Mouse (Mus musculus) liver, embryonic 18 days (tissue): ENCODE measurements around the gene Olfr689. TPM values are rescaled to one million over a fixed set of nuclear protein-coding genes. Genes with fewer than 3 reads are reported as not detected.

Experiments
- polyA plus RNA-seq: library from polyadenylated mRNA; depleted of rRNA; stranded (reverse); fragments of >200 nt; gene quantifications from 2 replicates; pipeline ENCODE4 v1.2.3, GENCODE M21; 2012; rRNA removed

Olfr689 gene
- polyA plus RNA-seq, result not detected in 2 replicates

DNA sequence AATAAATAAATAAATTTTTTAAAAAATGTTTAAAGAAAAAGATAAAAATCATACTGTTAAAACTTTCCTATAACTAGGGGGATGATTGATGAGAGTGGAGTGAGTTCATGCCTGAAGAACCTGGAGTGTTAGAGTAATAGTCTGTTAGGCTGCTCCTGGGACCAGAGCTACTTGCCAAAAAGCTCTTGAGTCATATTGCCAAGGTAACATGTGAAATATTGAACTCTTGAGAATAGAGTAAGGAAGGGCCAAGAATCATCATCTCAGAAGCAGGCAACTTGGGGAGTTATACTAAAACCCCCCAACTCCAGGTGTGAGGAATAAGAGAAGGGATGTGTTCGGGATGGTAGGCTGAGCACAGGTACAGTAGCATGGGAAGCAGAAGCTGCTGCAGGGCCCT, at the start of gene Olfr689:
TSS of gene Olfr689 (plus strand) at position 301 of the 400 bp plus-strand sequence.

DNA sequence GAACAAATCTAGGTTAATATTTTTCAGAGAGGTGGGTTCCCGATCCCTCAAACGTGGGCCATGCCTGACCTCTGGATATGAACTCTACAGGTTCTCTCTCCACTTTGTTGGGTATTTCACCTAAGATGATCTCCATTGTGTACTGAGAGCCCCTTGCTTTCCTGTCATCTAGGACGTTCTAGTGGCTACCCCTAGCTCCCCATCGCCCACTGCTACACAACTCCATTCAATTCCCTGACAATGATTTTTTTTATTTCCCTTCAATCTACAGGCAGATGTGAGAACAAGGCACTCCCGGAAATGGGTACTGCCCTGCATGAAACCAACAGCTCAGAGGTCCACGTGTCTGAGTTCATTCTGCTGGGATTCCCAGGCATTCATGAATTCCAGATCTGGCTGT, 23.2 kb upstream of the Olfr689 start, which contains the start of gene Olfr688:
TSS of gene Olfr688 (plus strand) at position 301 of the 400 bp plus-strand sequence.

DNA sequence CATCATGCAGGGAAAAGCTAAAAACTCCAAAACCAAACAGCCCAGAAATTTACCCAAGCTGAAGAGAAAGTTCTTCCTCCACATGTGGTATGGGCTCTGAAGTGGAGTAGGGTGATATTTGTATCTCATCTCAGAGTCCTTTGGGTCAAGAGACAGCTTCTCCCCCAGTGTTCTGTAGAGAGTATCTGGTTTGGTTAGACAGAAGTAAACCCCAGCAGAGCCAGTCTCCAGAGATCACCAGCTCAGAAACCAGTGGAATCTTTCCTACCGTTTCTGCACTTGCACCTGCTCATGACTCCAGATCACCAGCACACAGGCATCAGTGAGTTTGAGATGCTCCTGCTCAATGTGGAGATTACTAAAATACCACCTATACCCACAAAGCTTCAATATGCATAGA, 23.0 kb downstream of the Olfr689 start, which contains the start of gene Olfr690:
TSS of gene Olfr690 (minus strand) at position 101 of the 400 bp plus-strand sequence.

DNA sequence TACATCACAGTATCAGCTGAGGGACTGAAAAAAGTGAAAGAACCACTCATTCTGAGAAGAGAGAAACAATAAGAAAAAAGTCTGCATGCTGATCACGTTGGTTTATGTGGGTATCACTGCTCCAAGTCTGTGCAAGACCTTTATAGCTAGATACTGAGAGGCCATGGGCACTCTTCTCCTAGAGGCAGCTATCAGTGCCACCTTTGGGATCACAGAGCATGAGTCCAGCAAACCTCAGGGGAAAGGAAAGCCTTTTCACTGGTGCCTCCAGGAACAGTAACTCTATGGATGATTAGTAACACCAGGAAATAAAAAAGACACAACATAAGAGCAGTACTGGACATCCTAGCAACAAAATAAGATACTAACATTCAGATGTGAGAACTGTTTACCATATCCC, 31.2 kb downstream of the Olfr689 start, which contains the start of gene Olfr691:
TSS of gene Olfr691 (minus strand) at position 101 of the 400 bp plus-strand sequence.

DNA sequence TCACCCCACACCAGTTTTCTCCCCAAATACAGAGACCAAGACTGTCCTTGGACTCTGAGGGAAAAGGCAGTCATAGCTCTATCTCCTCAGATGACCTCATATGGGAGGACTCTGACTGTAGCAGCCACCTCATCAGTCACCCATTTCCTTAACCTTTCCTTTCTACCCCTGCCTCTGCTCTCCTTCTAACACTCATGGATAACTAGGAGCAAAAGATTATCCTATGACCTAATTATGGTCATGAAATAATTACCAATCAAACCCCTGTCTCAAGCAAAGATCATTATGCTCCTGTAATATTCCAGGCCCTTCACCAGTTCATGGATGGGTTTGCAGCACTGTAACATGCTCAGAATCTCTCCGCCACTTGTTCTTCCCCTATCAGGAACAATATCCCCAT, 57.0 kb downstream of the Olfr689 start, which contains the start of gene Olfr692:
TSS of gene Olfr692 (plus strand) at position 301 of the 400 bp plus-strand sequence.

Other genes starting within 250 kb of the Olfr689 start
- gene Olfr678, start 246.7 kb upstream of the Olfr689 start, polyA plus RNA-seq, result not detected in 2 replicates
- not detected in 2 replicates for gene Olfr679, start 230.0 kb upstream of the Olfr689 start, polyA plus RNA-seq
- gene Olfr680-ps1, start 218.3 kb upstream of the Olfr689 start, polyA plus RNA-seq, result not detected in 2 replicates
- not detected in 2 replicates for gene Olfr681, start 194.3 kb upstream of the Olfr689 start, polyA plus RNA-seq
- not detected in 2 replicates for gene Olfr683, start 164.2 kb upstream of the Olfr689 start, polyA plus RNA-seq
- gene Olfr684, start 147.5 kb upstream of the Olfr689 start, polyA plus RNA-seq, result not detected in 2 replicates
- gene Olfr685, start 125.2 kb upstream of the Olfr689 start, polyA plus RNA-seq, result not detected in 2 replicates
- not detected in 2 replicates for gene Olfr686, start 103.7 kb upstream of the Olfr689 start, polyA plus RNA-seq
- not detected in 2 replicates for gene Olfr688, start 23.1 kb upstream of the Olfr689 start, polyA plus RNA-seq
- gene Olfr690, start 22.9 kb downstream of the Olfr689 start, polyA plus RNA-seq, result not detected in 2 replicates
- not detected in 2 replicates for gene Olfr691, start 31.1 kb downstream of the Olfr689 start, polyA plus RNA-seq
- gene Olfr692, start 57.1 kb downstream of the Olfr689 start, polyA plus RNA-seq, result not detected in 2 replicates
- gene Gm5901, start 63.9 kb downstream of the Olfr689 start, polyA plus RNA-seq, result not detected in 2 replicates
- gene Fam160a2, start 88.9 kb downstream of the Olfr689 start, polyA plus RNA-seq, result 11.2 and 15.3 TPM in 2 replicates
- 0.02 and 0.04 TPM in 2 replicates for gene Cnga4, start 93.4 kb downstream of the Olfr689 start, polyA plus RNA-seq
- gene Cckbr, start 114.6 kb downstream of the Olfr689 start, polyA plus RNA-seq, result not detected in 2 replicates
- gene Cavin3, start 171.1 kb downstream of the Olfr689 start, polyA plus RNA-seq, result 4.1 and 4.9 TPM in 2 replicates
- 12.1 and 14.5 TPM in 2 replicates for gene Smpd1, start 243.2 kb downstream of the Olfr689 start, polyA plus RNA-seq